Mouse (Mus musculus) ES-E14 (cell line): ENCODE results near the gene Parvg. TPM values are rescaled to one million over a fixed set of nuclear protein-coding genes. Genes with fewer than 3 reads are reported as not detected.

Experiments used
- DNase-seq: peaks from one replicate; pipeline ENCODE4 v3.0.0-alpha.2; 2013; ENCODE audit warnings: low read depth, low spot score
- H3K27ac ChIP-seq: 2 replicates; pipeline ENCODE4 v1.5.1; 2012; ENCODE audit warnings: low read depth, mild to moderate bottlenecking, low read length, moderate library complexity, mixed read lengths; ENCODE audit not compliant: poor library complexity, insufficient read depth, severe bottlenecking
- H3K36me3 ChIP-seq: 2 replicates; pipeline ENCODE4 v1.6.1; 2012; ENCODE audit warnings: mild to moderate bottlenecking, low read length, moderate library complexity, mixed read lengths; ENCODE audit not compliant: control insufficient read depth, poor library complexity, insufficient read depth, severe bottlenecking
- H3K4me1 ChIP-seq, 2 experiments: fragments of 150-350 bp in 1 of 2; sonication (generic) in 1 of 2; 2 replicates each; pipeline ENCODE4 v1.6.1; 2012; ENCODE audit warnings: low read length in 2 of 2, mild to moderate bottlenecking in 1 of 2, mixed read lengths in 1 of 2; ENCODE audit not compliant: control insufficient read depth in 2 of 2, insufficient read depth in 2 of 2, poor library complexity in 1 of 2
- H3K4me3 ChIP-seq, 2 experiments: fragments of 150-350 bp in 1 of 2; sonication (generic) in 1 of 2; 2 replicates each; pipeline ENCODE4 v1.5.1; 2012; ENCODE audit warnings: low read length in 2 of 2, low read depth in 1 of 2, mild to moderate bottlenecking in 1 of 2, mixed read lengths in 1 of 2; ENCODE audit not compliant: insufficient read depth in 1 of 2, poor library complexity in 1 of 2, severe bottlenecking in 1 of 2
- H3K9ac ChIP-seq: 2 replicates; pipeline ENCODE4 v1.6.1; 2012; ENCODE audit warnings: low read depth, mild to moderate bottlenecking, low read length, mixed read lengths; ENCODE audit not compliant: poor library complexity, insufficient read depth, severe bottlenecking
- H3K9me3 ChIP-seq: fragments of 150-350 bp; sonication (generic); 2 replicates; pipeline ENCODE4 v1.6.1; 2012; ENCODE audit warnings: low read depth, mild to moderate bottlenecking, low read length; ENCODE audit not compliant: control insufficient read depth, insufficient read depth
- CHD2 ChIP-seq: IDR thresholded peaks from 2 replicates; pipeline ENCODE4 v1.6.1; 2014; ENCODE audit warnings: mild to moderate bottlenecking, low read depth, low read length, inconsistent platforms
- HCFC1 ChIP-seq: IDR thresholded peaks from 2 replicates; pipeline ENCODE4 v1.6.1; 2012; ENCODE audit warnings: low read length, inconsistent platforms, borderline replicate concordance; ENCODE audit not compliant: insufficient read depth
- MAFK ChIP-seq: IDR thresholded peaks from 2 replicates; pipeline ENCODE4 v1.6.1; 2014; ENCODE audit warnings: mild to moderate bottlenecking, low read depth, low read length, inconsistent platforms; ENCODE audit not compliant: insufficient read depth
- ZC3H11A ChIP-seq: IDR thresholded peaks from 2 replicates; pipeline ENCODE4 v1.6.1; 2012; ENCODE audit warnings: low read depth, mild to moderate bottlenecking, inconsistent platforms, low read length, borderline replicate concordance
- ZNF384 ChIP-seq: IDR thresholded peaks from 2 replicates; pipeline ENCODE4 v1.6.1; 2012; ENCODE audit warnings: low read depth, low read length, inconsistent platforms
- in situ Hi-C, 2 experiments: fragments of 600-800 bp; cut with MboI; formaldehyde crosslinking; loops; one replicate each; pipeline ENCODE4 v1.15.1; 2025; ENCODE audit warnings: low sequenced_read_pairs in 2 of 2, inconsistent platforms in 1 of 2; ENCODE audit not compliant: unreplicated experiment in 2 of 2
- total RNA-seq: library from RNA; depleted of rRNA; stranded (reverse); fragments of 300-350 nt; gene quantifications from 2 replicates; pipeline ENCODE4 v1.2.3, GENCODE M21; 2012; rRNA removed

Parvg gene
- total RNA-seq, 1 experiment = 1.3 TPM

DNA sequence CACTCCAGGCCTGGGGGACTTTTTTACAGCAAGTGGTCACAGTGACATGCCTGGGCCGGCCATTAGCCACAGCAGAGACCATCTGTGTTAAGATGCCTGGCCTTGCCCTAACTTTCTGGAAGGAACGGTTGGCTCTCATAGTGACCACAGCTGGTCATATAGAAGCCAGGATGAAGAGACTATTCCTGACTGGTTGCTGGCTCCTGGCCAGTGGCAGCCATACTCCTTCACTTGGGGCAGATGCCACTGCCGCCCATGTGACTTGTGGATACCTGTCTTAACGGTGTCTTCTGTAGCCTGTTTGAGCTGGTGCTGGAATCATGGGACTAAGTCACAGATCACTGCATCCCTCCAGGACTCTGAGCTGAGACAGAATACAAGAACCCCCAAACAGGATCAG is 68.3 kb downstream of the Parvg start:
- Histone ChIP-seq H3K36me3 (no peaks in the 10 kb centered on the region), H3K27ac (no peak overlapping the region), H3K9me3 (no peaks in the 10 kb centered on the region), H3K9ac (no peak overlapping the region), H3K4me3 (no peak overlapping the region), H3K4me1 (peaks cover 0 to 6% of the 10 kb centered on the region in 2 experiments; a peak in 1 of 4 replicates)
- TF ChIP-seq HCFC1 = no peak
- TF ChIP-seq MAFK = no peak
- no peak for TF ChIP-seq ZC3H11A
- no peak for TF ChIP-seq ZNF384
- TF ChIP-seq CHD2 = no peak
- in situ Hi-C loops = no loop called here
- no peak for DNase-seq

Other genes with a start within 250 kb of the Parvg start
- gene Sult4a1, start 218.3 kb upstream of the Parvg start, total RNA-seq = 34.9 and 40.5 TPM in 2 replicates
- 0.11 and 0.13 TPM in 2 replicates for gene Pnpla5, start 200.9 kb upstream of the Parvg start, total RNA-seq
- 3.6 and 4.1 TPM in 2 replicates for gene Pnpla3, start 156.2 kb upstream of the Parvg start, total RNA-seq
- 107 TPM in 2 replicates for gene Samm50, start 131.8 kb upstream of the Parvg start, total RNA-seq
- gene Parvb, start 92.0 kb upstream of the Parvg start, total RNA-seq = 10.8 and 18.6 TPM in 2 replicates
- gene Shisal1, start 123.1 kb downstream of the Parvg start, total RNA-seq = 0.58 and 1.0 TPM in 2 replicates
- 3.1 and 3.3 TPM in 2 replicates for gene Rtl6, start 233.8 kb downstream of the Parvg start, total RNA-seq